Mouse (Mus musculus): ENCODE data around the gene Cass4.

DNA sequence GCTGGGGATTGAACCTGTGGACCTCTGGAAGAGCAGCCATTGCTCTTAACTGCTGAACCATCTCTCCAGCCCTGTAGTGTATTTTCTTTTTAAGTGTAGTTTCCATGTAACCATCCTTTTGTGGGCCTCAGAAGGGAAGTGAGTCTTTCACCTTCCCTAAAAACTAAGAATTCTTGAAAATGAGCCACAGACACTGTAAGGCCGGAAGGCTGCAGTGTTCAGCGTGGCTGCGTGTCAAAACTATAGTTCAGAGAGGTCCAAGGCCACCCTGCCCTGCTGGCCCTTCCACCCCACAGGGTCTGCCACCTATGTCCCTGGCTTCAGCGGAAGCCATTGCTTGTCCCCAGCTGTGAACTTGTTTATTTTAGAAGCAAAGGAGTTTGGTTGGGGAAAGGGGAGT lies 12.6 kb downstream of the Cass4 start:
- no peak for TF ChIP-seq POLR2A (IDR thresholded peaks at IDR 0.05; ENCODE audit: extremely low read depth, insufficient read depth, low read length)
- TF ChIP-seq CTCF (IDR thresholded peaks at IDR 0.05; ENCODE audit: low read depth, low read length): no peak

Data from liver, adult 2 months (tissue).